Mouse (Mus musculus) brain, adult 2 months (tissue): ENCODE data around the gene Vmn2r67.
"Not testable (repeated sequence)": the region's sequence is repeated elsewhere in the genome, so short reads cannot be mapped to it uniquely, and the experiment has no call there.

Experiments
- DNase-seq: peaks from one replicate; pipeline ENCODE4 v3.0.0; 2011; ENCODE audit warnings: low read depth, low spot score

Gene Vmn2r67

DNA sequence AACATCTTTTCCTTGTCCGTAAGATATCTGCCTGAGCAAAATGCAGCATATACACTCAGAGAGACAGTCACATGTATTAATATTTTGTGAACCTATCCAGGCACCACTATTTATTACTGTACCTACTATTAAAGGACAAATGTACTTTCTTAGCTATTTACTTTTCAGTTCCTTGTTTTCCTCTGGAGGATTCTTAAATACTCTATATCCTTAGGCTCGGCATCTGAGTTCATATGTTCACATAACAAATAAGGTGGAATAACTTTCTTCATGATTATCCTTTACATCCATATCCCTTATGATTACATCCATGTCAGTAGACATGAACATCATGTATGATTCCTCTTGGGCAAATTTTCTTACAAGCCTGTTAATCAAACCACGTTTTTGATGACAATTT lies at the start of gene Vmn2r67:
Gene Vmn2r67, minus strand, starts transcription at position 101 of the 400 bp plus-strand sequence.
- DNase-seq, result no peak

DNA sequence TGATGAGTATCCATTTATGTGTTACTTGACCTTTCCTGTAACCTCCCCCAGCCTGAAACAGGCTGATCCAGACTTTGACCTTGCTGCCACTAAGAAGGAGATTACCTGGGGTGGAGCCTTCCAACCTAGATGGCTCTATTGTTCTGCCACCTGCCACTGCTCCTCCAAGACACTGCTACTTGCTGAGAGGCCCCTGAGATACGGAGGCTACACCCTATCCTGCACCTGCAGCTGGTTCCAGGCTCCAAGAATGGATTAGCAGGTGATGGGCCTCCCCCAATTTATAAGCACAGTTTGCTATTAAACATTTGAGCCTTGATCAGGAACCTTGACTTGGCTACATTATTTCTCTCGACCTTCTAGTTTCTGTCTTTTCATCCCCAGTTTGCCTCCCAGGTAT lies 51.3 kb downstream of the Vmn2r67 start:
- DNase-seq, result not testable (repeated sequence)
